Mouse (Mus musculus) kidney, adult 2 months (tissue): ENCODE measurements at regions not wholly inside any gene's neighbourhood (a gene's known extent, or its start where the extent isn't known, plus 50 kb on each side); places are given as distances from the start of the nearest gene placed in this dataset.

Experiments used
- CTCF ChIP-seq: fragments of 200-500 bp; conservative IDR thresholded peaks from 2 replicates; pipeline ENCODE4 v1.5.1; 2011; ENCODE audit warnings: low read depth, mild to moderate bottlenecking, control low read depth, low read length, moderate library complexity, mixed read lengths; ENCODE audit not compliant: insufficient read depth, insufficient read length
- POLR2A ChIP-seq: fragments of 200-500 bp; IDR thresholded peaks from one replicate; pipeline ENCODE4 v1.6.1; 2011; ENCODE audit warnings: low read depth, low read length, control low read depth

GRCm38 (mm10) chr19:14670821-14671104, 72.9 kb upstream of the Tle4 start:
- no peak for TF ChIP-seq CTCF
- no peak for TF ChIP-seq POLR2A
